Mouse (Mus musculus) hindbrain, postnatal 0 days (tissue): Measurements from ENCODE around the gene Rufy4. TPM values are rescaled to one million over a fixed set of nuclear protein-coding genes. Genes with fewer than 3 reads are reported as not detected.
A peak's percentile ranks its signal among the peaks of the same experiment; 100 is the strongest.

Experiments used
- ATAC-seq: fragments of 200-750 bp; cut with Nextera tagmentation; 2 replicates; pipeline ENCODE4 v1.8.0; 2017; ENCODE audit warnings: mild to moderate bottlenecking, moderate TSS enrichment, moderate library complexity
- DNase-seq: peaks from one replicate; pipeline ENCODE4 v3.0.0-alpha.2; 2015; ENCODE audit warnings: low spot score
- H3K27ac ChIP-seq: fragments of 300-500 bp; sonication (generic); 2 replicates; pipeline ENCODE4 v1.5.1; 2014; ENCODE audit warnings: mild to moderate bottlenecking
- H3K27me3 ChIP-seq: fragments of 300-500 bp; sonication (generic); 2 replicates; pipeline ENCODE4 v1.6.1; 2014; ENCODE audit warnings: low read length, mixed read lengths; ENCODE audit not compliant: insufficient read depth
- H3K36me3 ChIP-seq: fragments of 300-500 bp; sonication (generic); 2 replicates; pipeline ENCODE4 v1.6.1; 2014; ENCODE audit warnings: low read length, mixed read lengths; ENCODE audit not compliant: insufficient read depth
- H3K4me1 ChIP-seq: fragments of 300-500 bp; sonication (generic); 2 replicates; pipeline ENCODE4 v1.6.1; 2014; ENCODE audit warnings: antibody characterized with exemption, low read length, mixed read lengths; ENCODE audit not compliant: insufficient read depth
- H3K4me2 ChIP-seq: fragments of 300-500 bp; sonication (generic); 2 replicates; pipeline ENCODE4 v1.6.1; 2014; ENCODE audit warnings: low read depth, mild to moderate bottlenecking, low read length, moderate library complexity, mixed read lengths
- H3K4me3 ChIP-seq: fragments of 300-500 bp; sonication (generic); 2 replicates; pipeline ENCODE4 v1.5.1; 2014; ENCODE audit warnings: low read length
- H3K9ac ChIP-seq: fragments of 300-500 bp; sonication (generic); replicated peaks from 2 replicates; pipeline ENCODE4 v1.6.1; 2014; ENCODE audit warnings: mild to moderate bottlenecking, low read length, moderate library complexity, mixed read lengths
- H3K9me3 ChIP-seq: fragments of 300-500 bp; sonication (generic); 2 replicates; pipeline ENCODE4 v1.6.1; 2016; ENCODE audit warnings: low read length, mixed read lengths
- CTCF ChIP-seq: IDR thresholded peaks from 2 replicates; pipeline ENCODE4 v1.5.1; 2016; ENCODE audit warnings: antibody characterized with exemption, control low read depth, low read depth
- WGBS: fragments of 180-500 bp; shearing (Covaris S2); extraction: QIAGEN DNeasy Blood & Tissue Kit; methylation state at CpG from one replicate; pipeline ENCODE4 v1.1.7; 2014; 5-methylcytosine and 5-hydroxymethylcytosine counted together
- polyA plus RNA-seq: library from polyadenylated mRNA; unstranded; fragments of >200 nt; fragmentation: Nextera tagmentation; extraction: Ambion mirVana; gene quantifications from 2 replicates; pipeline ENCODE4 v1.2.1, GENCODE M21; 2015
- total RNA-seq: library from RNA; depleted of rRNA; stranded (reverse); fragments of >200 nt; gene quantifications from 2 replicates; pipeline ENCODE4 v1.2.3, GENCODE M21; 2014; rRNA removed

Gene Rufy4
- total and polyA plus RNA-seq, 2 experiments from 2014 or later, result 0.10 TPM; not detected in 1

DNA sequence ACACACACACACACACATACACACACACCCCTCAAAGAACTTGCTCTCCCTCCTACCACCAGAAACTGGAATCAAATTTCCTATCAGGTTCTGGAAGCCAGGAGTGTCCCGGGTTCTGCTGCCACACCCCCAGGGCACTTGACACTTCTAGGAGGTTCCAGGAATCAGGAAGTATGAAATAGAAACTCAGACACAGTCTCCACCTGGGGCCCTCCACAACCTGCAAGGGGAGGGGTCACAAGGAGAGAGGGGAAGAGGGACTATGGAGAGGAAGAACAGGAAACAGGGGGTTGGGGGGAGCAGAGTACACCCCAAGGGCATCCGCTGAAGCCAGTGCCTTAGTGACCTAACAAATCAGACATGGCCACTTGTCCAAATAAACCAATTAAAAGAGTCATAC, 56.1 kb downstream of the Rufy4 start:
- no peak for ATAC-seq
- no peak for DNase-seq
- Histone ChIP-seq H3K4me2 (no peak overlapping the region), H3K36me3 (no peaks in the 10 kb centered on the region), H3K4me3 (no peak overlapping the region), H3K27ac (no peak overlapping the region), H3K9me3 (no peaks in the 10 kb centered on the region), H3K27me3 (no peaks in the 10 kb centered on the region), H3K4me1 (no peaks in the 10 kb centered on the region), H3K9ac (no peak overlapping the region)
- TF ChIP-seq CTCF, result no peak
- 77% methylated on average over 2 of the region's 2 CpGs for WGBS

DNA sequence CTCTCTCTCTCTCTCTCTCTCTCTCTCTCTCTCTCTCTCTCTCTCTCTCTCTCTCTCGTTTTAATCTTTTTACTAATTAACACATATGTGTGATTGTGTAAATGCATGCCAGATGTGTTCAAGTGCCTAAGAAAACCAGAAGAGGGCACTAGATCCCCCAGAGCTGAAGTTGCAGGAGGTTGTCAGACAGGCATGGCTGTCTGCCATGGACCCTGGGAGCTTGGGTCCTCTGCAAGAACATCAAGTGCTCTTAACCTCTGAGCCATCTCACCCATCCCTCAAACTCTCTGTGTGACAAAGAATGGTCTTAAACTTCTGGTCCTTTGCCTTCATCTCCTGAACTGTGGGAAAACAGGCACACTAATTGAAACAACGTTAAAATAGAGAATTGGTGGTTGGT, 57.7 kb downstream of the Rufy4 start:
- DNase-seq (no peak), ATAC-seq (no peak)
- Histone ChIP-seq H3K9me3 (no peaks in the 10 kb centered on the region), H3K36me3 (no peaks in the 10 kb centered on the region), H3K27ac (no peak overlapping the region), H3K9ac (no peak overlapping the region), H3K4me2 (no peak overlapping the region), H3K27me3 (no peaks in the 10 kb centered on the region), H3K4me3 (no peak overlapping the region), H3K4me1 (no peaks in the 10 kb centered on the region)
- no peak for TF ChIP-seq CTCF
- 69% methylated on average over 2 of the region's 2 CpGs for WGBS

DNA sequence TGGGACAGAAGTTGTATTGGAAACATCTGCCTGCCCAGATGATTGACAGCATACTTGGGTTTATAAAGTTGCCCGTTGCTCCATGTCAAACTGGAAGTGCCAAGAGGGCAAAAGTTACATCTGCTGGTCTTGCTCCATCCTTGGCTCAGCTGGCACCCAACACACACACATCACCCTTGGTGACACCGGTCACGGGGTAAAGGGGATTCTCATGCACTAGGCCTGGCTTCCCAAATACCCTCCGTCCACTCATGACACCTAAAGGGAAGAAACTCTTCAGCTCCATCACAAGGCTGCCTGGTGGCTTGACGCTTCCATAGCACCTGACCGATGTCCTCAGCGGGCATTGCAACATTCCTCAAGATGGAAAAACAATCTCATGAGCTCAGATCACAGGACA, 65.1 kb downstream of the Rufy4 start:
- DNase-seq (no peak), ATAC-seq (no peak)
- TF ChIP-seq CTCF, result no peak
- Histone ChIP-seq H3K27me3 (no peaks in the 10 kb centered on the region), H3K36me3 (no peaks in the 10 kb centered on the region), H3K4me1 (no peaks in the 10 kb centered on the region), H3K4me3 (no peak overlapping the region), H3K4me2 (no peak overlapping the region), H3K9ac (no peak overlapping the region), H3K27ac (no peak overlapping the region), H3K9me3 (no peaks in the 10 kb centered on the region)
- 89% methylated on average over 7 of the region's 7 CpGs for WGBS

DNA sequence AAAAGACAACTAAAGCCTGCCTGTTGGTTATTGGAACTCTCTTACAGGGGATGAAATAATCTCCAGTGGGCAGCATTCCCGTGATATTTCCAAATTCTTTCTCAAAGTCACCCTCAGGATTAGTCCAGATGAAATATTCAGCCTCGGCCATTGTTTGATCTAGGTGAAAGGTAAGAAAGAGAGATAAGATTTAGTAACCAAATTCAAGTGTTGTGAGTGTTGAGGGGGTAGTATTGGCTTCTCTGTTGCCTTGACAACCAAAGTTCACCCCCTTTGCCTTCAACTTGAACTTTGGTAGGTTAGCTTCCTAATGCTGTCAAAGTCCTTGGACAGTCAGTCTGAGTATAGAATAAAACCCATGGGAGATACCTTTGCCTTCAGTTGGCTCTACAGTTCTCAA, 67.4 kb downstream of the Rufy4 start:
- no peak overlapping the region for H3K4me3 ChIP-seq
- H3K4me1 ChIP-seq, result no peaks in the 10 kb centered on the region
- H3K9ac ChIP-seq, result no peak overlapping the region
- WGBS, result 86% methylated on average over 2 of the region's 2 CpGs
- no peak overlapping the region for H3K27ac ChIP-seq
- TF ChIP-seq CTCF, result no peak
- no peaks in the 10 kb centered on the region for H3K9me3 ChIP-seq
- H3K27me3 ChIP-seq, result no peaks in the 10 kb centered on the region
- ATAC-seq (no peak), DNase-seq (no peak)
- H3K4me2 ChIP-seq, result no peak overlapping the region
- no peaks in the 10 kb centered on the region for H3K36me3 ChIP-seq

DNA sequence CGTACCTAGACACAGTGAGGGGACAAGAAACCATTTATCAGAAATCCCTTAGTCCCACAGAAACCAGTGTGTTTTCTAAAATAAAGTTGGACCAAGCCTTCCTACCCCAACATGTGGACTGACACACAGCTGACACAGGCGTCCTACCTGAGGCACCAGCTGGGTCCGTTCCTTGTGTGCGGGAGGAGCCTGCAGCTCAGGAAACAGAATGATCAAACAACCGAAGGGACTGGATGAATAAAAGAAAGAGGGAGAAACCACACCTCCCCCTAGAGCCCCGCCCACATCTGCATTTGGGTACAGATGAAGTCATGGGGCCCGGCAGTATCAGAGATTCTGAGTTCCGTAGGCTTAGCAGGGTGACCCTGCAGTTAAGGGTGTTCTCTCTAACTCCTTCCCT, 69.1 kb downstream of the Rufy4 start, which contains the start of gene Cxcr1:
Cxcr1 (minus strand) TSS at position 187 of the 400 bp plus-strand sequence.
- DNase-seq (no peak), ATAC-seq (no peak)
- TF ChIP-seq CTCF, result no peak
- Histone ChIP-seq H3K4me3 (no peak within 1 kb of the TSS), H3K9ac (no peak within 1 kb of the TSS), H3K36me3 (no peaks in the 10 kb centered on the region), H3K4me2 (no peak within 1 kb of the TSS), H3K27me3 (no peaks in the 10 kb centered on the region), H3K4me1 (no peaks in the 10 kb centered on the region), H3K27ac (no peak within 1 kb of the TSS), H3K9me3 (no peaks in the 10 kb centered on the region)
- 79% methylated on average over 8 of the region's 8 CpGs for WGBS

DNA sequence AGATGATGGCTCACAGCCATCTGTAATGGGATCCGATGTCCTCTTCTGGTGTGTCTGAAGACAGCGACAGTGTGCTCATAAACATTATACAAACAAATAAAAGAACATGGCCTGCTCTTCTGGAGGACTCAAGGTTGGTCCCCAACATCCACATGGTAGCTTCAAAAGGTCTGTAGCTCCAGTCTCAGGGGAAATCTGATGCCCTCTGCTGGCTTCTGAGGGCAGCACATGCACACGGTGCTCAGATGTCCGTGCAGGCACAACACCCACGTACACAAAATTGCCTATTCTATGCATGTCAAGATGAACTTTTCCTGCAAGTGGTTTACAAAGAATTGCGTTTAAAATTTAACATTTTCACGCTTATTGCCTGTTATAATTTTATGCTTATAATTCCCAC, 70.6 kb downstream of the Rufy4 start:
- no peak overlapping the region for H3K4me3 ChIP-seq
- no peak overlapping the region for H3K4me2 ChIP-seq
- peak; percentile 69 for TF ChIP-seq CTCF
- H3K36me3 ChIP-seq, result no peaks in the 10 kb centered on the region
- no peak overlapping the region for H3K27ac ChIP-seq
- no peaks in the 10 kb centered on the region for H3K27me3 ChIP-seq
- no peaks in the 10 kb centered on the region for H3K4me1 ChIP-seq
- ATAC-seq (no peak), DNase-seq (peak; percentile 45)
- WGBS, result 55% methylated on average over 7 of the region's 7 CpGs
- no peaks in the 10 kb centered on the region for H3K9me3 ChIP-seq
- H3K9ac ChIP-seq, result no peak overlapping the region

DNA sequence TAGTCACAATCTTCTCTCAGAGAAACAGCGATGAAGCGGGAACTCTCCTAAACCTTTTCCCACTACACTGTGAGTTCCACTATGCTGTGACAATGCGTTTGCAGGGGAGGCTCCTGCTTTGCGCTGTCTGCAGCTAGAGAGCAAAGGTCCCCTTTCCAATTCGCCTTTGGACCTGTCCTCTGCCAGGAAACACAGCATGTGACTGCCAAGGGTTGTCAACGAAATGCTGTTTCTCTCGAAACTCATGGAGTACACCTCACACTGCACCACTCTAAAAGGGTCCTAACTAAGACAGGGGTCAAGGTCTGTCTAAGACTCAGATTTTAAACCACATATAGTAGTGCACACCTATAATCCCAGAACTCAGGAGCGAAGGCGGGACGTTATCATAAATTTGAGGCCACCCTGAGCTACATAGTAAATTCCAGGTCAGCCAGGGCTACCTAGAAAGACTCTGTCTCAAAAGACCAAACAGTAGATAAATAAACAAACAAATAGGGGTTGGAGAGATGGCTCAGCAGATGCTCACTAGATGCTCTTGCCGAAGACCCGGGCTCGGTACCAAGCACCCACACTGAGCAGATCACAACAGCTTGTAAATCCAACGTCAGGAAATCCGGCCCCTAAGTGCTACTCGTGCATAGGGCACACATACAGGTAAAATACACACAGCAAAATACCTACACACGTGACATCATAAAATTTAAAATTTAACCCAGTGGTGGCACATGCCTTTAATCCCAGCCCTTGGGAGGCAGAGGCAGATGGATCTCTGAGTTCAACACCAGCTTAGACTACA, 71.5 kb downstream of the Rufy4 start:
- WGBS, result 77% methylated on average over 17 of the region's 17 CpGs
- Histone ChIP-seq H3K27me3 (no peaks in the 10 kb centered on the region), H3K9me3 (no peaks in the 10 kb centered on the region), H3K9ac (no peak overlapping the region), H3K4me3 (no peak overlapping the region), H3K27ac (no peak overlapping the region), H3K36me3 (no peaks in the 10 kb centered on the region), H3K4me1 (no peaks in the 10 kb centered on the region), H3K4me2 (no peak overlapping the region)
- no peak for TF ChIP-seq CTCF
- ATAC-seq (no peak), DNase-seq (no peak)

Other genes starting within 250 kb of the Rufy4 start
- gene Tns1, start 1.1 kb upstream of the Rufy4 start, total RNA-seq, result 24.1 and 28.0 TPM in 2 replicates
- 10.3 and 11.7 TPM in 2 replicates for gene Tns1, start 1.1 kb upstream of the Rufy4 start, polyA plus RNA-seq
- gene Cxcr2, start 28.4 kb downstream of the Rufy4 start, total RNA-seq, result 0.52 TPM in 1 of 2 replicates, not detected in the other
- 0.05 and 0.18 TPM in 2 replicates for gene Cxcr2, start 28.4 kb downstream of the Rufy4 start, polyA plus RNA-seq
- gene Cxcr1, start 69.1 kb downstream of the Rufy4 start, total RNA-seq, result not detected in 2 replicates
- gene Cxcr1, start 69.1 kb downstream of the Rufy4 start, polyA plus RNA-seq, result not detected in 2 replicates
- gene Arpc2, start 110.5 kb downstream of the Rufy4 start, total RNA-seq, result 108 and 131 TPM in 2 replicates
- 414 and 417 TPM in 2 replicates for gene Arpc2, start 110.5 kb downstream of the Rufy4 start, polyA plus RNA-seq
- gene Gpbar1, start 153.0 kb downstream of the Rufy4 start, total RNA-seq, result not detected in 2 replicates
- 0.16 TPM in 1 of 2 replicates, not detected in the other for gene Gpbar1, start 153.0 kb downstream of the Rufy4 start, polyA plus RNA-seq
- 131 and 161 TPM in 2 replicates for gene Aamp, start 159.2 kb downstream of the Rufy4 start, total RNA-seq
- 212 and 219 TPM in 2 replicates for gene Aamp, start 159.2 kb downstream of the Rufy4 start, polyA plus RNA-seq
- 102 and 113 TPM in 2 replicates for gene Pnkd, start 159.4 kb downstream of the Rufy4 start, total RNA-seq
- gene Pnkd, start 159.4 kb downstream of the Rufy4 start, polyA plus RNA-seq, result 143 TPM in 2 replicates
- 16.4 and 17.5 TPM in 2 replicates for gene Tmbim1, start 180.1 kb downstream of the Rufy4 start, total RNA-seq
- gene Tmbim1, start 180.1 kb downstream of the Rufy4 start, polyA plus RNA-seq, result 14.8 and 16.5 TPM in 2 replicates
- 0.75 and 1.9 TPM in 2 replicates for gene Catip, start 236.6 kb downstream of the Rufy4 start, total RNA-seq
- 1.8 and 2.6 TPM in 2 replicates for gene Catip, start 236.6 kb downstream of the Rufy4 start, polyA plus RNA-seq
- 3.6 and 10.6 TPM in 2 replicates for gene Slc11a1, start 249.7 kb downstream of the Rufy4 start, total RNA-seq
- gene Slc11a1, start 249.7 kb downstream of the Rufy4 start, polyA plus RNA-seq, result 2.3 and 2.9 TPM in 2 replicates